Mouse (Mus musculus) heart, postnatal 0 days (tissue): ENCODE measurements around the gene Car5a.

Source experiments
- CTCF ChIP-seq: IDR thresholded peaks from 2 replicates; pipeline ENCODE4 v1.5.1; 2016; ENCODE audit warnings: antibody characterized with exemption, control low read depth, low read depth
- EP300 ChIP-seq: IDR thresholded peaks from 2 replicates; pipeline ENCODE4 v1.6.1; 2016; ENCODE audit warnings: antibody characterized with exemption, low read depth

GRCm38 (mm10) chr8:121990506-121991255 is 46.0 kb upstream of the Car5a start:
- TF ChIP-seq CTCF (no peak), EP300 (no peak)
